Mouse (Mus musculus): ENCODE data around the gene Isyna1.
A peak's percentile ranks its signal among the peaks of the same experiment; 100 is the strongest.

DNA sequence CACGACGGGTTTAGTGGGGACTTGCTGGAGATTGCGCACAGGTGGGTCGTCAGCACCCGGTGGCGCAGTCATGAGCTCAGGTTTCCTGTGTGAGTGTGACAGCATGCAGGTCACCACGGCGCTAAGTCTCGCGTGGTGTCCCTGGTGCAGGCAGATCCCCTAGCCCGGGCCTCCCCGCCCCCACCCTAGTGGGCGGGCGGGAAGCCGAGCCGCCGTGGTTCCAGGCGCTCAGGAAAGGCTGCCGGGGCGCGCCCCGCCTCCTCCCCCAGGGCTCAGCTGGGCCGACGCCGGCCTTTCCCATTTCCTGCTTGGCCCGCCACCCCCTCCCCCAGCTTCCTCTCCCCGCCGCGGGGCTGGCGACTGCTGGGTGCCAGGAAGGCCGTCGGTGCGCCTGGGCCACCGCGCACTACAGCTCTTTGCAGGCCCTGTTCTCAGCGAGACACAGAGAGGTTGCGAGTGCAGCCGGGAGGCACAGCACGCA lies 15.2 kb downstream of the Isyna1 start:
- TF ChIP-seq HCFC1 (IDR thresholded peaks at IDR 0.05; ENCODE audit: borderline replicate concordance, insufficient read depth, low read length), result no peak
- no peak for TF ChIP-seq MAFK (IDR thresholded peaks at IDR 0.05; ENCODE audit: insufficient read depth, low read depth, low read length)
- no peak for TF ChIP-seq ZC3H11A (IDR thresholded peaks at IDR 0.05; ENCODE audit: borderline replicate concordance, low read depth, low read length)
- no peak for TF ChIP-seq ZNF384 (IDR thresholded peaks at IDR 0.05; ENCODE audit: low read depth, low read length)
- peak; percentile 60; the same call in 1 of the 2 replicates for TF ChIP-seq CHD2 (IDR thresholded peaks at IDR 0.05; ENCODE audit: low read depth, low read length)
